Mouse (Mus musculus): ENCODE results near the gene Aspg. TPM values are rescaled to one million over a fixed set of nuclear protein-coding genes. Genes with fewer than 3 reads are reported as not detected.
A peak's percentile ranks its signal among the peaks of the same experiment; 100 is the strongest.

The Aspg gene
- polyA plus RNA-seq, 1 experiment from 2014 or later, result 0.25 TPM

DNA sequence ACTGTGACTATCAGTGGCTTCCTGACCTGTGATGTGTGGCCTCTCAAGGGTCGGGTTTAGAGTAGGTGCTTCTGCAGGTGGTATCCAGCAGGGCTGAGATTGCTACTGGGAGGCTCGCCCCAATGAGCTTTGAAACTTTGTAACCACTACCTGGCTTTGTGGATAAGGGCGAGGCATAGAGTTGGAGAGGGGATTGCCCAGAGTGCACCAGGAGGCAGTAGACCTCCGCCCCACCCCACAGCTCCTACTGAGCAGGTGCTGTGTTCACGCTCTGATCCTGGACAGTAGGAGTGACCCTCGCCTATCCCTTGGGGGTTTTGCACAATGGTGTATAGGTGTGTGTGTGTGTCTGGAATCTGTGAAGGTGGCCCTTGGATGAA, 58.4 kb downstream of the Aspg start:
- no peaks in the 10 kb centered on the region for H3K36me3 ChIP-seq (ENCODE audit: control insufficient read depth, insufficient read depth, low read length)
- peaks cover 37% of the 10 kb centered on the region for H3K4me1 ChIP-seq (ENCODE audit: control insufficient read depth, insufficient read depth, low read length)
- WGBS, result 77% methylated on average over 6 of the region's 6 CpGs
- no peak overlapping the region for H3K4me2 ChIP-seq
- no peaks in the 10 kb centered on the region; the same call in 1 of the 2 replicates for H3K27me3 ChIP-seq (ENCODE audit: control insufficient read depth, insufficient read depth, low read length)
- DNase-seq (ENCODE audit: low spot score, missing footprints) (no peak), ATAC-seq (ENCODE audit: low FRiP score) (peak; percentile 9; the same call in 1 of the 2 replicates)
- peak overlapping the region; percentile 74; the same call in 1 of the 2 replicates for H3K27ac ChIP-seq (ENCODE audit: low read depth, low read length)
- H3K9me3 ChIP-seq (ENCODE audit: control insufficient read depth, low read length), result no peaks in the 10 kb centered on the region
- H3K4me3 ChIP-seq (ENCODE audit: low read depth, low read length), result no peak overlapping the region
- peak overlapping the region; percentile 25; the same call in 1 of the 2 replicates for H3K9ac ChIP-seq (ENCODE audit: low read length)

DNA sequence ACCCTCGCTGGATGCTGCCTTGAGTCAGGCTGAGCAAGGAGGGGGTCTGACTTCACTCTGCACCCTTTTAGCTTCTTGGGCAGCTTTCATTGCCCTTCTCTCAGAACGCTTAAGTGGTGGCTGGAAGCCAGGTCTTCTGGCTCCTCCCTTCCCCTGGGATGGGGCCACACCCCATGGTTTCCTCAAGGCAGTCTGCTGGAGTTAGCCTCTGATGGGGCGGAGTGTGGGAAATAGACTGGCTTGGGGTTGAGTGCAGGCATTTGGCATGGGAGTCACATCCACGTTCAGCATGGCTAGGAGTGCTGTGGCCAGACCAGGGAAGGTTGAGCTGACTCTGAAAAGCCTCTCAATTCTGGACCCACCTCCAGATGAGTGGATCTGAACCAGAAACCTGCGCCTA, 62.8 kb downstream of the Aspg start:
- DNase-seq (ENCODE audit: low spot score, missing footprints) (no peak), ATAC-seq (ENCODE audit: low FRiP score) (no peak)
- H3K27ac ChIP-seq (ENCODE audit: low read depth, low read length), result no peak overlapping the region
- H3K27me3 ChIP-seq (ENCODE audit: control insufficient read depth, insufficient read depth, low read length), result no peaks in the 10 kb centered on the region
- H3K4me2 ChIP-seq, result no peak overlapping the region
- H3K4me1 ChIP-seq (ENCODE audit: control insufficient read depth, insufficient read depth, low read length), result peaks cover 31% of the 10 kb centered on the region
- no peaks in the 10 kb centered on the region for H3K9me3 ChIP-seq (ENCODE audit: control insufficient read depth, low read length)
- WGBS, result 73% methylated on average over 5 of the region's 5 CpGs
- no peak overlapping the region for H3K9ac ChIP-seq (ENCODE audit: low read length)
- no peak overlapping the region for H3K4me3 ChIP-seq (ENCODE audit: low read depth, low read length)
- no peaks in the 10 kb centered on the region for H3K36me3 ChIP-seq (ENCODE audit: control insufficient read depth, insufficient read depth, low read length)

DNA sequence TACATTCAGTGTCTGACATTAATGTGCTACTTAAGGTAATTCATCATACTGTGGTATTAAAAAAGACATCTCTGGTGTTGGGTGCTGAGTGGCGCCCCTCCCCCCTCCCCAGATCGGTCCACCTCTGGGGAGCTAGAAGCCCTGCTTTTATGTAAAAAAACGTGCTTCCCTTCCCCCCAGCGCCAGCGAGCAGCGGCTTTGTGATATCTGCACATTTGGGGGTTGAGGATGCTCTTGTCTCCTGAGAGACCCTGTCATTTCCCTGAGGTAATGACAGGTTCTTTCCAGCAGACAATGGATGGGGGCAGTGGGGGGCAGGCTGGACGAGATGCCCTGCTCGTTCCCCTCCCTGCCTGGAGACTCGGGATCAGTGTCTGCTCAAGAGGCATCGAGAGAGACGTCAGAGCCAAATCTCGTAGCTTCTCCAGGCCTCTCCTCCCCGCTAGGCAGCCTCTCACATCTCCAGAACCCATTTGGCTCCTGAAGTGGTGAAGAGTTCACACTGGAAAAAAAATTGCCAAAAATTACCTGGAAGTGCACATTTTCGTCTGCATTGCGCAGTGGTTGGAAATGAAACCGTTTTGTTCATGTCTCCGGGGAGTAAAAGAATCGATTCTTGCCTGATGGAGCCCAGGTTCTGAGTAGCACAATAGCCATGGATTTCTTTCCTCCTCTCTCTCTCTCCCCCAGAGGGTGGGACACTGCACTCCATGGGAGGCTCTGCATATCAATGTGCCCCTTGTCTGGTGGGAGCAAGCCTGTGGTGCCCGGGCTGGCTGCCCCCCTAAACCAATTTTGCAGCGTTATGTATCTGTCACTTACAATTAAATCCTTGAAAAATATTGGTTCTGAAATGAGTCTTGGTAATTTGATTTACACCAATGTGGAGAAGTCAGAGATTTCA, 64.4 kb downstream of the Aspg start:
- 0 out of 2 replicates have a peak overlapping the region, but pooled peaks have one; percentile 4 for H3K4me2 ChIP-seq
- H3K36me3 ChIP-seq (ENCODE audit: control insufficient read depth, insufficient read depth, low read length), result no peaks in the 10 kb centered on the region
- no peak for DNase-seq (ENCODE audit: low spot score, missing footprints)
- no peaks in the 10 kb centered on the region for H3K27me3 ChIP-seq (ENCODE audit: control insufficient read depth, insufficient read depth, low read length)
- peaks cover 17% of the 10 kb centered on the region for H3K4me1 ChIP-seq (ENCODE audit: control insufficient read depth, insufficient read depth, low read length)
- no peak for ATAC-seq (ENCODE audit: low FRiP score)
- H3K9ac ChIP-seq (ENCODE audit: low read length), result peak overlapping the region; percentile 50
- H3K4me3 ChIP-seq (ENCODE audit: low read depth, low read length), result no peak overlapping the region
- H3K9me3 ChIP-seq (ENCODE audit: control insufficient read depth, low read length), result no peaks in the 10 kb centered on the region
- peak overlapping the region; percentile 7; the same call in 1 of the 2 replicates for H3K27ac ChIP-seq (ENCODE audit: low read depth, low read length)
- 18% methylated on average over 20 of the region's 20 CpGs for WGBS

DNA sequence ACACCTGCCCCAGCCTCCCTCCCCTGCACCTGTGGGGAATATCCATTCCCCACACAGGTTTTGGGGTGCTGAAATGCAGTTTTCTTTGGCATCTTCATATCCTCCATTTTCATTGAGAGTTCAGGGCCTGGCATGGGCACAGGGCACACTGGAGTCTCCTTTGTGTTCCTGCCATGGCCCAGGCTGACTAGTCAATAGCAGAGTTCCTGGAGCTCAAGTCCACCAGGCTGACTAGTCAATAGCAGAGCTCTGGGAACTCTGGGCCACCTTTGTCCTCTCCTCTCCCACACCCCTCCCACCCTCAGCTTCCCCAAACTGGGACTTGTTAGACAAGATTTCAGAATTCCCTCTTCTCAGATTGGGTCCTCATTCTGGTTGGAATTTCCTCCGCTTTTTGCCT, 65.2 kb downstream of the Aspg start:
- Histone ChIP-seq H3K4me1 (ENCODE audit: control insufficient read depth, insufficient read depth, low read length) (peaks cover 15% of the 10 kb centered on the region), H3K27ac (ENCODE audit: low read depth, low read length) (0 out of 2 replicates have a peak overlapping the region, but pooled peaks have one; percentile 7), H3K9ac (ENCODE audit: low read length) (peak overlapping the region; percentile 50), H3K4me2 (0 out of 2 replicates have a peak overlapping the region, but pooled peaks have one; percentile 4), H3K4me3 (ENCODE audit: low read depth, low read length) (no peak overlapping the region), H3K9me3 (ENCODE audit: control insufficient read depth, low read length) (no peaks in the 10 kb centered on the region), H3K27me3 (ENCODE audit: control insufficient read depth, insufficient read depth, low read length) (no peaks in the 10 kb centered on the region), H3K36me3 (ENCODE audit: control insufficient read depth, insufficient read depth, low read length) (no peaks in the 10 kb centered on the region)
- WGBS, result 84% methylated on average over 1 of the region's 1 CpGs
- no peak for ATAC-seq (ENCODE audit: low FRiP score)
- no peak for DNase-seq (ENCODE audit: low spot score, missing footprints)

DNA sequence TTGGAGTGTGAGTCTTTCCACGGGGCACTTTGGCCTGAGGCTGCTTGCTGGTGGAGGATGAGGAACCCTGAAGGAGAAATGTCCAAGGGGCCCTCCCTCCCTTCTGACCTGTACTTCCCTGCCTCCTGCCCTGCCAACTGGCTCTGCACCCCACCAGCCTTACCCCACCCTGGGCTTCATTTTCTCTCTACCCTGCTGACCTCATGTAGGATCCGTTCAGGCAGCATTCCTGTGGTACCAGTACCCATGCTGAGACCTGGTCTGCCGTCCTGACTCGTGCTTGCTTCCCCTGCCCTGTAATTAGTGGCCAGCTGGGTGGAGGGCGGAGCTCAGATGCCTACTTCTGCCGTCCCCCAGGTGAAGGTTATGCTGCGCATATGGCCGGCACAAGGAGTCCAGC, 65.7 kb downstream of the Aspg start:
- Histone ChIP-seq H3K27me3 (ENCODE audit: control insufficient read depth, insufficient read depth, low read length) (no peaks in the 10 kb centered on the region), H3K4me2 (no peak overlapping the region), H3K9ac (ENCODE audit: low read length) (no peak overlapping the region), H3K27ac (ENCODE audit: low read depth, low read length) (no peak overlapping the region), H3K4me1 (ENCODE audit: control insufficient read depth, insufficient read depth, low read length) (peaks cover 13% of the 10 kb centered on the region), H3K4me3 (ENCODE audit: low read depth, low read length) (no peak overlapping the region), H3K9me3 (ENCODE audit: control insufficient read depth, low read length) (no peaks in the 10 kb centered on the region), H3K36me3 (ENCODE audit: control insufficient read depth, insufficient read depth, low read length) (no peaks in the 10 kb centered on the region)
- DNase-seq (ENCODE audit: low spot score, missing footprints), result no peak
- WGBS, result 73% methylated on average over 8 of the region's 8 CpGs
- no peak for ATAC-seq (ENCODE audit: low FRiP score)

MicroRNA genes within 50 kb of the gene (microRNA counts, 519-probe panel; counts per million panel counts)
- microRNA mmu-miR-203, result 3,547 counts per million, percentile 20 among the panel's probes with 10 or more counts

Small RNA genes lying within 50 kb of the gene (microRNA-seq; reads per million reads assigned to microRNA genes)
- gene Mir203 (1,242 reads per million, percentile 80 among the genes with 10 or more reads in this experiment), gene Mir3073a (not detected), gene Mir3073b (not detected)

Other genes starting within 250 kb of the Aspg start
- 4.9 and 6.3 TPM in 2 replicates for gene Ppp1r13b, start 198.6 kb upstream of the Aspg start, polyA plus RNA-seq (2014; fragmentation: Nextera tagmentation; extraction: Ambion mirVana)
- gene Atp5mpl, start 139.7 kb upstream of the Aspg start, polyA plus RNA-seq (2014; fragmentation: Nextera tagmentation; extraction: Ambion mirVana), result 565 and 627 TPM in 2 replicates
- gene Tdrd9, start 135.1 kb upstream of the Aspg start, polyA plus RNA-seq (2014; fragmentation: Nextera tagmentation; extraction: Ambion mirVana), result 0.87 and 1.4 TPM in 2 replicates
- not detected in 2 replicates for gene Rd3l, start 125.4 kb upstream of the Aspg start, polyA plus RNA-seq (2014; fragmentation: Nextera tagmentation; extraction: Ambion mirVana)
- 2.6 and 3.5 TPM in 2 replicates for gene Kif26a, start 39.5 kb downstream of the Aspg start, polyA plus RNA-seq (2014; fragmentation: Nextera tagmentation; extraction: Ambion mirVana)